ENCODE assay signal across 24 mouse cellular contexts in genomic region chr2:68160566-68160965, GRCm38 (mm10).
"Had no signal": no experiment of that assay in that cellular context is flagged by ENCODE, and none has a peak within 500 bp of the region (broad histone marks: within the 10 kb centered on the region; RNA-seq: fewer than 3 reads in every experiment).

No protein-coding gene starts in this region.

- H3K4me1 ChIP-seq: limb, embryonic 10.5 days; limb, embryonic 13.5 days; liver, embryonic 12.5 days; liver, embryonic 15.5 days; lung, embryonic 15.5 days; megakaryocyte, embryonic 14.5 days; midbrain, embryonic 13.5 days; neural tube, embryonic 13.5 days; stomach, embryonic 15.5 days had no signal

- H3K4me3 ChIP-seq: layer of hippocampus, adult 2 months; limb, embryonic 10.5 days; limb, embryonic 13.5 days; liver, embryonic 12.5 days; liver, embryonic 15.5 days; lung, embryonic 15.5 days; midbrain, embryonic 10.5 days; midbrain, embryonic 13.5 days; myocyte; neural tube, embryonic 13.5 days; stomach, embryonic 15.5 days had no signal

- H3K36me3 ChIP-seq: limb, embryonic 10.5 days; limb, embryonic 13.5 days; liver, embryonic 12.5 days; liver, embryonic 15.5 days; lung, embryonic 15.5 days; midbrain, embryonic 10.5 days; midbrain, embryonic 13.5 days; neural tube, embryonic 13.5 days; stomach, embryonic 15.5 days had no signal

- H3K27ac ChIP-seq: kidney, postnatal 0 days; layer of hippocampus, adult 2 months; limb, embryonic 10.5 days; limb, embryonic 13.5 days; liver, embryonic 12.5 days; liver, embryonic 15.5 days; lung, embryonic 15.5 days; midbrain, embryonic 10.5 days; midbrain, embryonic 13.5 days; neural tube, embryonic 13.5 days; stomach, embryonic 15.5 days had no signal

- DNase-seq: kidney, postnatal 25 days; layer of hippocampus, adult 9-11 months; layer of hippocampus, postnatal 36 days; liver; lung, adult 18-20 months; lung, postnatal 10 days; lung, postnatal 36 days; retina, postnatal 1 day; right cerebral cortex, postnatal 25 days; spleen, adult 18-20 months; thymus, postnatal 36 days had no signal

- H3K27me3 ChIP-seq: limb, embryonic 13.5 days; liver, embryonic 12.5 days; liver, embryonic 15.5 days; lung, embryonic 15.5 days; megakaryocyte, embryonic 14.5 days; midbrain, embryonic 13.5 days; neural tube, embryonic 13.5 days; stomach, embryonic 15.5 days had no signal
